Mouse (Mus musculus) neural tube, embryonic 10.5 days (tissue): ENCODE measurements around the gene Ube2e1.
"Not testable (repeated sequence)": the region's sequence is repeated elsewhere in the genome, so short reads cannot be mapped to it uniquely, and the experiment has no call there.

Source experiments
- DNase-seq: peaks from one replicate; pipeline ENCODE4 v3.0.0-alpha.2; 2017; ENCODE audit warnings: low spot score; ENCODE audit errors: extremely low spot score

Ube2e1 gene

DNA sequence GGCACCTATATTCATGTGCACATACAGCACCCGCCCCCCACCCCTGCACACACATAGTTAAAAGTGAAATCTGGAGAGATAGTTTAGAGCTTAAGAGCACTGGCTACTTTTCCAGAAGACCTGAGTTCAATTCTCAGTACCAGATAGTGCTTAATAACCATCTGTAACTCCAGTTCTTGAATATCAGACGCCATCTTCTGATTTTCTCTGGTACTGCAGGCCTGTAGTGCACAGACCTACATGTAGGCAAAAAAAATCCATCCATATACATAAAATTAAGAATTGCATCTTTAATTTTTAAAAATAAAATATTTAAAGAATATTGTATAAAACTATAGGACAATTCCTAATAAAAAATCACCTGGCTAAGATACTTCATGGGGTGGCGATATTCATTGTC lies 70.5 kb downstream of the Ube2e1 start:
- no peak for DNase-seq

DNA sequence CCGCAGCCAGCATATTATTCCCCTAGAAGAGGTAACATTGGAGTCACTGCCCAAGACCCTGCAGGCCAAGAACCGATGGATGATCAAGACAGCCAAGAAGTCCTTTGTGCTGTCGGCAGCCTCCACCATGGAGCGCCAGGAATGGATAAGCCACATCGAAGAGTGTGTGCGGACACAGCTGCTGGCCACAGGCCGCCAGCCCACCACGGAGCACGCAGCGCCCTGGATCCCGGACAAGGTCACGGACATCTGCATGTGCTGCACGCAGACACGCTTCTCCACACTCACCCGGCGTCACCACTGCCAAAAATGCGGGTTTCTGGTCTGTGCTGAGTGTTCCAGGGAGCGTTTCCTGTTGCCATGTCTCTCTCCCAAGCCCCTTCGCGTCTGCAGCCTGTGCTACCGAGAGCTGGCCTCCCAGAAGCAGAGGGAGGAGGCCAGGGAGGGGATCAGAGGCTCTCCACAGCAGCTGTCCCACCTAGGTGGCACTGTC lies 89.0 kb downstream of the Ube2e1 start:
- DNase-seq, result no peak

DNA sequence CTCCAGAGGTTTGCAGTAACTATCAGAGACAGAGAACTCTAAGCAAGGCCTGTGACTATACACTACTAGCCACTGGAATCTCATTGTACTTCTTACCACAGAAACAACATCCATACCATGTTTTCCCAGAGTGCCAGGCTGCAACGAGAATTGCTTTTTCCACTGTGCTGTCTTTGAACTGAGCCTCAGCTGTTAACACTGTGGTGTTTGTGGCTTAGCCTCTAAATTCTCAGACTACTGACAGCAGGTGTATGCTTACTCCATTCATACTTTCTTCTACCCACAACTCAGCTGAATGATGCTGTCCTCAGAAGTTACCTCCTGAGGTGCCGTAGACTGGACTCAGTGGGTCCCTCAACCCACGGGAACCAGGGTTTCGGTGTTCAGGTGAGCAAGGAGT lies 89.9 kb downstream of the Ube2e1 start:
- DNase-seq, result no peak

DNA sequence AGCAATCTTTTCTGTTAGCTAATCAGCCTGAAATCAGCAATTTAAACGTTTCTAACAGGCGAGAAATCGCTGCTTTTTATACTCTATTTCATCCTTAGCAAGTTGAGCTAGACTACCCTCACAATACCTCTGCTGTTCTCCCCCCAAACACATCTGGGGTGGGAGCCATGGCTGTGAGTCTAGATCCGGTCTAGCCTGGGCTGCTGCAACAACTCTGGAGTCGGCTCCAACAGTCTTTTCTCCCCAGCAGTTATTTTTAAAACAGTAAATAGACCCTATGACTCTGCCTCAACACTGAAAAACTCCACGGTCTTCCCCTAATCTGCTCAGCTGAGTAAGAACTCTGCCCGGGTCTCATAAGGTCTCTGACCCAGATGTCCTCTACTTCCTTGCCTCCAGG lies 91.5 kb downstream of the Ube2e1 start:
- no peak for DNase-seq

DNA sequence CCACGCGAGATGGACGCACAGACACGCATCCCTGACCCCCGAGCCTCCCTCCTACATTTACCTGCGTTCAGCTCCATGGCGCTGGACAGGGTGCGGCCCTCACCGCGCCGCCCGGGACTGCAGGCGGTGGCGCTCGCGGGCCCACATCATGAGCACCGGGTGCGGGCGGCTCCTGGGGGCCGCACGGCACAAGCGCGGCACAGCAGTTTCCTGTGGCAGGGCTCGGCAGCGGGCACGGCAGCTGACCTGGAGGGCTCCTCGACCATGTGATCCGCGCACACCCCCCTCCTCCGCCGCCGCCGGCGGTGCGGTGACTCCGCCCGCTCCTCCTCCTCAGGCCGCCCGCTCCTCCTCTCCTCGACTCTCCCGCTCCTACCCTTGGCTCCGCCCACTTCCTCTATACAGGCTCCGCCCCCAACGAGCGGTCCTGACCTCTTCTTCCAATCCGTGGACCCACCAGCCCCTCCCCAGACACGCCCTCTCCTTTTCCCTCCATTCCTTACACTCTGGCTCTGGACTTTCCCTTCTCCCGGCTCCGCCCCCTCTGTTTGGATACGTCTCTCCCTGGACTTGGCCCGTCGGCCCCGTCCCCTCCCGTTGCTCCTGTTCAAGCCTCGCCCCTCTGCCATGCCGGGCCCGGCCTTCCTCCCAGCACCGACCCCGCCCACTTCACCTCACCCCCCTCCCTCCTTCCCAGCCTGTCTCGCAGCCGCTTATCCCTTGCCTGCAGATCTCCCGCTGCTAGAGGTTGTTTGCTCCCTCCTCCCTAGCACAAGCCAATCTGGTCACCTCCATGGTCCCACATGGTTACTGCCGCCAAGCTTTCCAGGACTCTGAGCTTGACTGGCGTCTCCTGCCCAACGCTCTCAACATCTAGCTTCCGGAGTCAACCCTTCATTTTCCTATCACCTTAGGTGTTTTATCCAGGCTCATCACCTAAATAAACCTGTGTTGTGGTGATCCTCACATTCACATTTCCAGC lies 92.6 kb downstream of the Ube2e1 start, which contains the start of gene Nr1d2:
Gene Nr1d2, minus strand, starts transcription at position 378 of the 982 bp plus-strand sequence.
- peak; percentile 98 for DNase-seq

DNA sequence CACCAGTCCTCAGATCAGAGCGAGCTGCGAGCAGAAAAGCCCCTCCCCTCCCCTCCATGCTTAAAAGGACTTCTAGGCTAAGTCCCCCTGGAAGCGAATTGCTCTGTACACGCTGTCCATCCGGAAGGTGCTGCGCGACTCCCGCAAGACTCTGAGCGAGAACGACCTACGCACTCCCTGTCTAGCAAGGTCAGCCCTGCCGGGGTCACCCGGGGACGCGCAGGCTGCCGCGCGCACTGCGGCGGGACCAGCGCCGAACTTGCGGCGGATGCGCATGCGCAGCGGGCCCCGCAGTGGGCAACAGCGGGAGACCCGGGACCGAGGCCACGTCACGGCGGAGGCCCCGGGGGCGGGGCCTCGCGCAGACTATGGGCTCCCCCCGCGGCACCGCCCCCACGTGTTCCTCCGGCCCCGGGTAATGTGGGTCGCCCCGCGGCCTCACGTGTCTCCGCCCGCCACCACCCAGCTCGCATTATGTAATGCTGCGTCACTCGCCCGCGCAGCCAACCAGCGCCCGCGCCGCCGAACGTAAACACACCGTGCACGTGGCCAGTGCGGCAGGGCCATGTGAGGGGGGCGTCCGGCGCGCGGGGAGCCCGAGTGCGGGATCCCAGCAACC lies 93.4 kb downstream of the Ube2e1 start:
- DNase-seq, result peak; percentile 95

DNA sequence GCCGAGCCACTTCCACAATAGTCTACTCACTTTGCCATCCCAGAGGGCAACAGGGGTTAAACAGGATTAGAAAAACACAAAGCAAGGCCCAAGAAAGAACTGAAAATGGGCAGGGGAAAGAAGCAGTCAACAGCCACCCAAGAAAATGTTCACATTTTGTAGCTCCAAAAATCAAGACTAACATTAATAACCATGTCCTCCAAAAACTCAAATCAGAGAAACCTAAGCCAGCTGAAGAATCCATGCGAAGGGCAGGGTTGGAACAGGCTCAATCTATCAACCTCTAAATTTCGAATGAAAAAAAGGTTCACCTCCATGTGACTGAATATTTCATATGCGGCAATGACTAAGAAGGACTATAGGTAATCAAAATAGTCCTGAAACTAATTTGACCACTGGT lies 94.3 kb downstream of the Ube2e1 start:
- no peak for DNase-seq

DNA sequence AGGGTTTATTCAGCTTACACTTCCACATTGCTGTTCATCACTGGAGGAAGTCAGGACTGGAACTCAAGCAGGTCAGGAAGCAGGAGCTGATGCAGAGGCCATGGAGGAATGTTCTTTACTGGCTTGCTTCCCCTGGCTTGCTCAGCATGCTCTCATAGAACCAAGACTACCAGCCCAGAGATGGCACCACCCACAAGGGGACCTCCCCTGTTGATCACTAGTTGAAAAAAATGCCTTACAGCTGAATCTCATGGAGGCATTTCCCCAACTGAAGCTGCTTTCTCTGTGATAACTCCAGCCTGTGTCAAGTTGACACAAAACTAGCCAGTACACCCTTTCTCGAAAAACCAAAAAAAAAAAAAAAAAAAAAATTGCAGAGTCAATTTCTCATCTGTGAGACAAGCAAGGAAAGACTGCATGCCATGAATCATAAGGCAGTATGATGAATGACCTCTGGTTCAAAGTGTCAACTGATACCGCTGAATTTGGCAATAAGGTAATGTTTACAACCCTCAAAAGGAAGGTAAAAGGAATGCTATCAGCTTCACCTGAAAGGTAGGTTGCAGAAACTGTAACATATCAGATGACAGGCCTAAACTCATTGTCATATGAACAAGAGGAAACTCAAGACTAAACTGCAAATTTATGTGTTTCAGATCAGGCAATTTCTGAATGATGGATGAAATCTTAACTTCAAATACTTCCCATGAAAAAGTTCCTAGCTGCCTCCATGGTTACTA lies 95.0 kb downstream of the Ube2e1 start:
- not testable (repeated sequence) for DNase-seq

DNA sequence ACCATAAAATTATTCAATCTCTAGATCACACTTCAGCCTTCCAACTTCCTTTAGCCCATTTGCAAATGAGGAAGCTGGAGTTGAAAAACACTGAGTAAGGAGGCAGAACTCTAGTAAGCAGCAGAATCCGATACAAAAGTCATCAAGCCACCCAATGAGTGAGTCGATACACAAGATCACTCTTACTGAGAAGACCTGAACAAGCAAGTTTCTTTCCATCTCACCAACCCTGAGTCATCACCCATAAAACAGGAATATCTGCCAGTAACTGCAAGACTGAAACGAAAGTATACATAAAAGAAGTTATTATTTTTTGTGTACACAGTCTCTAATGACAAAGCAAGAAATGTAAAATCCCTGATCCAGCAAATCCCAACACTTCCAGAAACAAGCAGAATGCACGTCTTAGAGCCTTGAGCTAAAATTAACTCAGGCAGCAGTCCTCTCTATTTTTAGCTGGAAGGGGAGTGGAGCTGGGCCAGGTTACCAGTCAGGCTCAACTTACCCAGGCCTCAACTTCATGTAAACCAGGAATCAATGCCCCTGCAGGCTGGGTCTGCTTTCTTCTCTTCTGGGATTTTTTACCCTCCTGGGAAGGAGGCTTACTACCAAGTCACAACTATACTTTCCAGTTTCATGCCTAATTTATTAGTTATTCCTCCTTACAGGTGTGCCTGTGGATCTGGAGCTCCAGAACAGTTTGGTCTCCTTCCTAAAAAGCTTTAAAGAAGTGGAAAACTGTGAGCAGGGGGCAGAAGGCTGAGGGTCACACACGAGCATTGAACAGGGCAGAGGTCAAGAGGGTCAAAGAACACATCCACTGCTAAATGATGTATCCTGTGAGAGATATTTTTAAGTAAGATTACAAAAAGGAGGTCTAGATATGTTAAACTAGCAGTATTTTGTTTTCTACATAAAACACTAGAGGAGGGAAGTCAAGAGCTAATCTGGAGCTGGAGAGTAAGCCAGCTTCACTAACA lies 97.4 kb downstream of the Ube2e1 start:
- DNase-seq, result no peak

DNA sequence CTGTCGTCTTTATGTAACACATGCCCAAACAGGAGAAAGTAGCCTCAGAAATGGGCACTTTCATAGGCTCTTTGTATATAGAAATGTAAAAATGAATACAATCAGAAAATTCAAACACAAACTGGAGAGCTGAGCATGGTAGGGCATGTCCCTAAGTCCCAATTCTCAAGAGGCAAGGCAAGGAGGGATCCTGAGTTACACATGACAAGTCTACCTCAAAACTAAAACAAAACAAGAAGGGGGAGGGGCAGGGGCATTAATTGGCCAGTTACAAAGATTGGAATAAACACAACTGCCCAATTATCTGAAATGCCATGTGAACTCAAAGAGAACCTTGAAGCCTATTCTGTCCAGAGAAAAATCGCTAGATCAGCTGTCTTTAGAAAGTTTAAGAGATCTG lies 98.6 kb downstream of the Ube2e1 start:
- DNase-seq, result no peak
